Mouse (Mus musculus): Measurements from ENCODE around the gene Fgl2. TPM values are rescaled to one million over a fixed set of nuclear protein-coding genes. Genes with fewer than 3 reads are reported as not detected.

Fgl2 gene
- polyA plus RNA-seq, 2 experiments: 0.99 to 1.8 TPM

DNA sequence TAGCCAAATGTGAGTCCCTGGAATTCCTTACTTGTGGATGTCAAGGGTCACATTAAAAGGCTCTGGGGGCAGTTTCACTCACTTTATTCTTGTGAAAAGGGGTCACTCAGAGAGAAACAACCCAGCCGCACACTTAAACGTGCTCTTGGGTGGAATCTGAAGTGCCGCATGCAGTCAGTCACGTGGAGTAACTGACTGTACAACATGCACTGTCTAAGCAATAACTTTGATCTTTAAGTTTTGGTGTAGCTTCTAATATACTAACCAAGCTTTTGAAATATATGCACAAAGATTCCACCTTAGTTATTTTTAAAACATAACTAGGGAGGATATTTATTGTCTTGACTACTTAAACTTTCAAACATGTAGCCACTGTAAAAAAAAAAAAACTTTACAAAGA is 4.5 kb downstream of the Fgl2 start:
- Histone ChIP-seq H3K9me3 (ENCODE audit: control insufficient read depth, low read length) (no peaks in the 10 kb centered on the region), H3K4me2 (replicated peaks; ENCODE audit: low read depth, low read length, severe bottlenecking) (no peak overlapping the region), H3K9ac (ENCODE audit: low read depth, low read length, severe bottlenecking) (no peak overlapping the region), H3K27ac (replicated peaks; ENCODE audit: low read depth, low read length) (no peak overlapping the region), H3K4me1 (ENCODE audit: control insufficient read depth, insufficient read depth, low read length) (no peaks in the 10 kb centered on the region), H3K27me3 (ENCODE audit: control insufficient read depth, insufficient read depth, low read length) (no peaks in the 10 kb centered on the region), H3K36me3 (ENCODE audit: control insufficient read depth, insufficient read depth, low read length) (no peaks in the 10 kb centered on the region), H3K4me3 (replicated peaks; ENCODE audit: low read length) (no peak overlapping the region)
- no peak for ATAC-seq (ENCODE audit: low FRiP score, low read depth)
- DNase-seq (ENCODE audit: low spot score): no peak
- no peak for TF ChIP-seq POLR2A (IDR thresholded peaks at IDR 0.05; ENCODE audit: borderline replicate concordance, extremely low read depth, insufficient read depth, insufficient read length)
- 75% methylated on average over 4 of the region's 4 CpGs for WGBS

DNA sequence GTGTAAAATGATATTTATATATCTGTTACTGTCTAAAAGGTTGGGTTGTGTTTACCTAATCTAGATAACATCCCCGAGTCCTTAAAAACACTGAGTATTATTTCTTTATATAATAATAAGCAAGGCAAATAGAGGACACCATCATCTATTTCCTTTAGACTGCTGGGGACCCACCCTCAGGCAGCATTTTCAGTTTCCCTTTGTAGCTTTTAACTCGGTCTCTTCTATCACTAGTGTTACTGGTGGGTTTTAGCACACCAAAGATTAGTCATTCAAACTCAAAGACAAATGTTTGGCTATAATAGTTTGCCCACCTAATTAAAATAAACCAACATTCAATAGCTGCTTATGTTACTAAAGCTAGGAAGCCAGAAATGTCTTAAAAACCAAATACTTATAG is 6.0 kb downstream of the Fgl2 start:
- Histone ChIP-seq H3K4me3 (replicated peaks; ENCODE audit: low read length) (no peak overlapping the region), H3K9me3 (ENCODE audit: control insufficient read depth, low read length) (no peaks in the 10 kb centered on the region), H3K9ac (ENCODE audit: low read depth, low read length, severe bottlenecking) (no peak overlapping the region), H3K4me2 (replicated peaks; ENCODE audit: low read depth, low read length, severe bottlenecking) (no peak overlapping the region), H3K27ac (replicated peaks; ENCODE audit: low read depth, low read length) (no peak overlapping the region), H3K4me1 (ENCODE audit: control insufficient read depth, insufficient read depth, low read length) (peaks cover 1% of the 10 kb centered on the region; the same call in 1 of the 2 replicates), H3K27me3 (ENCODE audit: control insufficient read depth, insufficient read depth, low read length) (no peaks in the 10 kb centered on the region), H3K36me3 (ENCODE audit: control insufficient read depth, insufficient read depth, low read length) (no peaks in the 10 kb centered on the region)
- DNase-seq (ENCODE audit: low spot score) (no peak), ATAC-seq (ENCODE audit: low FRiP score, low read depth) (no peak)
- 71% methylated on average over 2 of the region's 2 CpGs for WGBS
- TF ChIP-seq POLR2A (IDR thresholded peaks at IDR 0.05; ENCODE audit: borderline replicate concordance, extremely low read depth, insufficient read depth, insufficient read length): no peak

DNA sequence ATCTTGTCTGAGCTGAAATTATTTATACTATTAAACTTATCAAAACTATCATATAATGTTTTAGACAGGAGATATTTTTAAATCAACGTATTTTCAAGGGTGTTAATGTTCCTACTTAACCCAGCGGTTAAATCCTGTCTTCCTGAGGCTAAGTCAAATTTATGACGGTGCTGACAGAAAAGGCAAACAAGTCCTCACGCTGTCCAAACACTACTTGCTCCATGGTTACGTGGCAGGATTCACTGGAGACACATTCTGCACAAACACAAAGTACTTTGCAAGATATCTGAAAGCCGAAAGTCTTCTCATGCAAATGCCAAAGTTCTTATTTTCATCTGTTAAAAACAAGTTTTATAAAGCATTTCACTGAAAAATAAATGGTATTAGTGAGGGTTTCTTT is 9.5 kb downstream of the Fgl2 start:
- ATAC-seq (ENCODE audit: low FRiP score, low read depth): no peak
- Histone ChIP-seq H3K4me3 (replicated peaks; ENCODE audit: low read length) (no peak overlapping the region), H3K9ac (ENCODE audit: low read depth, low read length, severe bottlenecking) (no peak overlapping the region), H3K4me1 (ENCODE audit: control insufficient read depth, insufficient read depth, low read length) (peaks cover 6% of the 10 kb centered on the region; the same call in 1 of the 2 replicates), H3K4me2 (replicated peaks; ENCODE audit: low read depth, low read length, severe bottlenecking) (no peak overlapping the region), H3K36me3 (ENCODE audit: control insufficient read depth, insufficient read depth, low read length) (no peaks in the 10 kb centered on the region), H3K27me3 (ENCODE audit: control insufficient read depth, insufficient read depth, low read length) (no peaks in the 10 kb centered on the region), H3K9me3 (ENCODE audit: control insufficient read depth, low read length) (no peaks in the 10 kb centered on the region), H3K27ac (replicated peaks; ENCODE audit: low read depth, low read length) (no peak overlapping the region)
- 33% methylated on average over 6 of the region's 6 CpGs for WGBS
- no peak for DNase-seq (ENCODE audit: low spot score)
- no peak for TF ChIP-seq POLR2A (IDR thresholded peaks at IDR 0.05; ENCODE audit: borderline replicate concordance, extremely low read depth, insufficient read depth, insufficient read length)

DNA sequence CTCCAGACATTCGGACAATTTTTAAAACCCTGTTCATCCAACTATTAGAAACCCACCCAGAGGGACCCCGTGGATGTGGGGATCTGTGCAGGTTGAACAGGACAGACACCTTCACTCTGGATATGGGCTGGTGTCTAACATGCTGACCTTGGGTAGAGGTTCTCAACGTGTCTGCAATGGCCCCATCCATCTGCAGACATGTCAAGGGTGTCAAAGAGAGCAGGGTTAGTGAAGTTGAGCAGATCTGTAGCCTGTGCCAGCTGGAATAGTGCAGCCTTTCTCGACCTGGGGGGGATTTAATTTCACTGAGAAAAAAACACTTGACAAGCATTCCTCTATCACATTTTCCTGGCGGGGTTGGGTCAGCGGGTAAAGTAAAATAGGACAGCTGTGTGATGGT is 10.2 kb downstream of the Fgl2 start:
- TF ChIP-seq POLR2A (IDR thresholded peaks at IDR 0.05; ENCODE audit: borderline replicate concordance, extremely low read depth, insufficient read depth, insufficient read length): no peak
- Histone ChIP-seq H3K9me3 (ENCODE audit: control insufficient read depth, low read length) (no peaks in the 10 kb centered on the region), H3K27ac (replicated peaks; ENCODE audit: low read depth, low read length) (no peak overlapping the region), H3K27me3 (ENCODE audit: control insufficient read depth, insufficient read depth, low read length) (no peaks in the 10 kb centered on the region), H3K9ac (ENCODE audit: low read depth, low read length, severe bottlenecking) (no peak overlapping the region), H3K4me3 (replicated peaks; ENCODE audit: low read length) (no peak overlapping the region), H3K4me1 (ENCODE audit: control insufficient read depth, insufficient read depth, low read length) (peaks cover 6% of the 10 kb centered on the region; the same call in 1 of the 2 replicates), H3K36me3 (ENCODE audit: control insufficient read depth, insufficient read depth, low read length) (no peaks in the 10 kb centered on the region), H3K4me2 (replicated peaks; ENCODE audit: low read depth, low read length, severe bottlenecking) (no peak overlapping the region)
- 56% methylated on average over 6 of the region's 6 CpGs for WGBS
- no peak for DNase-seq (ENCODE audit: low spot score)
- ATAC-seq (ENCODE audit: low FRiP score, low read depth): no peak

DNA sequence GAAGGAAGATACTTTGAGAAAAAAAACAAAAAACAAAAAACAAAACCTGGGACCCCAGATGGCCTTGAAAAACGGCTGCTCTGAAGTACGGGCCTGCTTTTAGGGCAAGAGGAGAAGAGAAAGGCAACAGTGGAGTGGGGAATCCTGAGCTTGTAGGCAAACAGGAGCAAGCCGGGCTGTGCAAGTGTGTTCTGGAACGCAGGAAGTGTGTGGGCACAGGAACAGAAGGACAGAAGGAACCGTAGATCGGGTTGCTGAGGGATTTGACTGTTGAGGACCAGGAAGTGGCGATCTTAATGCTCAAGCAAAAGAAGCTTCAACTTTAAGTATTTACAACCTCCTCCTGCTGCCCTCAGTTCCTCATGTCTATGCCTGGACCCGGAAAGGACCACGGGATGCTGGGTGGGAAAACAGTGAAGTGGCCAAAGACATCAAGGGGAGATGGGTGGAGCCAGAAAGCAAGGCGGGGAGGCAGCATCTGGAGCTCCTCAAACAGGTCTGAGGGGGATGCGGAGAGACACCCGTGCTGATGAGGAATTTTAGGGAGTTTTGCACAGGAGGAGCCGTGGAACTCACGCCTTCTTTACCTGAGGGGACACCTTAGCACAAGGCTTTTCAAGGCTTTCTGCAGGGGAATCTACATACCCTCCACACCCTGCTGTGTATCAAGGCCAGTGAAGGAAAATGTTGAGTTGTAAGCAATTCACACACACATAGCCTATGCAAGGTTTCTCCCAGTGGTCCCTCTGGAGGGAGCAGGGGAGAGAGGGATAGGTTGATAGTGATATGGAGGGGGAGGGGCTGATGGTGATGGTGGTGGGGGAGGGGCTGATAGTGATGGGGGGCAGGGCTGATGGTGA is 11.2 kb downstream of the Fgl2 start:
- H3K4me1 ChIP-seq (ENCODE audit: control insufficient read depth, insufficient read depth, low read length): peaks cover 6% of the 10 kb centered on the region; the same call in 1 of the 2 replicates
- TF ChIP-seq POLR2A (IDR thresholded peaks at IDR 0.05; ENCODE audit: borderline replicate concordance, extremely low read depth, insufficient read depth, insufficient read length): no peak
- no peak overlapping the region for H3K4me2 ChIP-seq (replicated peaks; ENCODE audit: low read depth, low read length, severe bottlenecking)
- 33% methylated on average over 14 of the region's 14 CpGs for WGBS
- H3K27ac ChIP-seq (replicated peaks; ENCODE audit: low read depth, low read length): no peak overlapping the region
- H3K9ac ChIP-seq (ENCODE audit: low read depth, low read length, severe bottlenecking): no peak overlapping the region
- H3K9me3 ChIP-seq (ENCODE audit: control insufficient read depth, low read length): no peaks in the 10 kb centered on the region
- no peak overlapping the region for H3K4me3 ChIP-seq (replicated peaks; ENCODE audit: low read length)
- ATAC-seq (ENCODE audit: low FRiP score, low read depth): no peak
- DNase-seq (ENCODE audit: low spot score): no peak
- no peaks in the 10 kb centered on the region for H3K36me3 ChIP-seq (ENCODE audit: control insufficient read depth, insufficient read depth, low read length)
- H3K27me3 ChIP-seq (ENCODE audit: control insufficient read depth, insufficient read depth, low read length): no peaks in the 10 kb centered on the region

All from limb, embryonic 14.5 days (tissue).